Mouse (Mus musculus): ENCODE measurements around the gene Rtp4. TPM values are rescaled to one million over a fixed set of nuclear protein-coding genes. Genes with fewer than 3 reads are reported as not detected.

Gene Rtp4
- polyA plus RNA-seq, 2 experiments = 3.4 to 3.9 TPM

- TF ChIP-seq EP300 (IDR thresholded peaks at IDR 0.05; ENCODE audit: low read depth) (no peak), CTCF (IDR thresholded peaks at IDR 0.05; ENCODE audit: low read depth) (no peak)
- H3K27ac ChIP-seq = no peak overlapping the region
- 58% methylated on average over 5 of the region's 5 CpGs for WGBS (ENCODE audit: insufficient replicate concordance)
- DNase-seq (ENCODE audit: low read depth in 3 of 3, low spot score in 3 of 3) (no peak), ATAC-seq (ENCODE audit: insufficient read depth) (no peak)
- H3K4me1 ChIP-seq (replicated peaks; ENCODE audit: control insufficient read depth in 2 of 2, insufficient read depth in 2 of 2, low read length in 1 of 2) = no peaks in the 10 kb centered on the region
- H3K4me2 ChIP-seq (ENCODE audit: low read depth) = no peak overlapping the region
- H3K9ac ChIP-seq (replicated peaks) = no peak overlapping the region
- no peaks in the 10 kb centered on the region for H3K27me3 ChIP-seq (ENCODE audit: control insufficient read depth, insufficient read depth, low read length)
- no peaks in the 10 kb centered on the region for H3K36me3 ChIP-seq (replicated peaks; ENCODE audit: control insufficient read depth, insufficient read depth, low read depth)
- no peak overlapping the region for H3K4me3 ChIP-seq (ENCODE audit: insufficient read depth in 1 of 2, low read depth in 2 of 2, low read length in 2 of 2)
- no peaks in the 10 kb centered on the region for H3K9me3 ChIP-seq (ENCODE audit: control insufficient read depth, low read length)
Observed at GRCm38 (mm10) chr16:23653028-23653427, 132.9 kb downstream of the Rtp4 start.

DNA sequence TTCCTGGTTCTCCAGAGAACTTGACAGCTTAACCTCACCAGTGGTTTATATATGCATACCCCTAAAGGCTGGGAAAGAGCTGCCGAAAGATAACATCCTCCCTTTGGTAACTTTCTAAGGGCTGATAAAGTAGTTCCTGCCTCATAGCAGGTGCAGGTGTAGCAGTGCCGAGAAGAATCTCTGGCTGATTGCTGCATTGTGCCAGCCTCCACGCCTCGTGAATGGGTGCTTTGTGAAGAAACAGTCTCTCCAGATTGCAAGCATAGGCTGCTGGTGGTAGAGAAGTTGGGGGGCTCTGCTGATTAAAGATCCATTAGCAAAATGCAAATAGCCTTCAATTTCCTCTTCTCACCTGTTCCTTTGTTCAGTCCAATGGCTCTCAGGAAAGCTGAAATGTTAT lies 133.4 kb downstream of the Rtp4 start:
- H3K27me3 ChIP-seq (ENCODE audit: control insufficient read depth, insufficient read depth, low read length) = no peaks in the 10 kb centered on the region
- H3K9me3 ChIP-seq (ENCODE audit: control insufficient read depth, low read length) = no peaks in the 10 kb centered on the region
- no peak overlapping the region for H3K9ac ChIP-seq (replicated peaks)
- H3K27ac ChIP-seq = no peak overlapping the region
- no peaks in the 10 kb centered on the region for H3K4me1 ChIP-seq (replicated peaks; ENCODE audit: control insufficient read depth in 2 of 2, insufficient read depth in 2 of 2, low read length in 1 of 2)
- H3K4me3 ChIP-seq (ENCODE audit: insufficient read depth in 1 of 2, low read depth in 2 of 2, low read length in 2 of 2) = no peak overlapping the region
- no peak for TF ChIP-seq EP300 (IDR thresholded peaks at IDR 0.05; ENCODE audit: low read depth)
- no peak for TF ChIP-seq CTCF (IDR thresholded peaks at IDR 0.05; ENCODE audit: low read depth)
- no peaks in the 10 kb centered on the region for H3K36me3 ChIP-seq (replicated peaks; ENCODE audit: control insufficient read depth, insufficient read depth, low read depth)
- H3K4me2 ChIP-seq (ENCODE audit: low read depth) = no peak overlapping the region
- ATAC-seq (ENCODE audit: insufficient read depth) (no peak), DNase-seq (ENCODE audit: low read depth in 3 of 3, low spot score in 3 of 3) (no peak)
- WGBS (ENCODE audit: insufficient replicate concordance) = 29% methylated on average over 4 of the region's 4 CpGs

DNA sequence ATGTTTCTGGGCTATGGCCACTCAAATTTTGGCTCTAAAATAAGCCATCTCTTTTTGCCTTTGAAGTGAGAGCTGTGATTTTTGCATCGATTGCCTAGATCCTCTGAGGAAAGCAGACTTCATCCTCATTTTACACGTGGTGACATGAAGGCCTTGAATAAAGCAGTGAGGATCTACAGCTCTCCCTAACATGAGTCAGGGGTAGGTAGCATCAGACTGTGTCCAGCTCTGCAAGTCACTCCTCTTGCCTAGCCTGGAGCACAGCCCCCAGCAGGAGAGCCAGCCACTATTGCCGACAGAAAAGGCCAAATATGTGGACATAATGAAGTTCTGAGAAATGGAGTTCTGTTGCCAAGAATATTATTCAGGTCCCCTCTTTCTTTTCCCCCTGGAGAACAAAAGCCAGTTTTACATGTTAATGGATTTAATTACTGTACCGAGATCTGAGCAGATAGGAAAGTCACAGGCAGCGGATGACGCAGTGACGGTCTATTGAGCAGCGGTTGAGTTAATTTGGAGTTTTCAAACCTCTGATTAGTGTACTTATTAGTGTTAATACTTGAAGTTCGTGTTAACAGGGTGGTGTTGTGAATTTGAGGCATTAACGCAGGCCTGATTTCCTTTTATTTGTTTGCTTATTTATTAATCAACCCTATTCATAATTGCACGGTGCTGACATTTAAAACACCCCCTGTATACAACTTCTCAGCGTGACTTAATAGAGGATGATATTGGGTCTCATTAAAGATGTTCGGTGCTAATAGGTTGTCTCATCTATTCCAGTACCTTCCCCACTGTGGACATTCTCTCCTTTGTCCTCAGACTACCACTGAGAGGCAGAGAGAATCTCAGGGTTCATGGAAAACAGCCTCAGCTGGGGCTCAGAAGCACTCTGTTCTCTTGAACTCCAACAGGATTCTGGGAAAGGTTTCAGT lies 139.8 kb downstream of the Rtp4 start:
- Histone ChIP-seq H3K27ac (no peak overlapping the region), H3K9me3 (ENCODE audit: control insufficient read depth, low read length) (no peaks in the 10 kb centered on the region), H3K4me2 (ENCODE audit: low read depth) (no peak overlapping the region), H3K9ac (replicated peaks) (no peak overlapping the region), H3K4me1 (replicated peaks; ENCODE audit: control insufficient read depth in 2 of 2, insufficient read depth in 2 of 2, low read length in 1 of 2) (no peaks in the 10 kb centered on the region), H3K36me3 (replicated peaks; ENCODE audit: control insufficient read depth, insufficient read depth, low read depth) (no peaks in the 10 kb centered on the region), H3K4me3 (ENCODE audit: insufficient read depth in 1 of 2, low read depth in 2 of 2, low read length in 2 of 2) (no peak overlapping the region), H3K27me3 (ENCODE audit: control insufficient read depth, insufficient read depth, low read length) (no peaks in the 10 kb centered on the region)
- ATAC-seq (ENCODE audit: insufficient read depth) (no peak), DNase-seq (ENCODE audit: low read depth in 3 of 3, low spot score in 3 of 3) (no peak)
- TF ChIP-seq CTCF (IDR thresholded peaks at IDR 0.05; ENCODE audit: low read depth) = no peak
- TF ChIP-seq EP300 (IDR thresholded peaks at IDR 0.05; ENCODE audit: low read depth) = no peak
- 69% methylated on average over 13 of the region's 13 CpGs for WGBS (ENCODE audit: insufficient replicate concordance)

Other genes starting within 250 kb of the Rtp4 start
- not detected in 2 replicates for gene Rtp1, start 91.2 kb upstream of the Rtp4 start, polyA plus RNA-seq (2012; rRNA removed)
- not detected in 2 replicates for gene Rtp1, start 91.2 kb upstream of the Rtp4 start, polyA plus RNA-seq (2014; fragmentation: Nextera tagmentation; extraction: Ambion mirVana)
- 11.9 and 12.4 TPM in 2 replicates for gene Masp1, start 524 bp downstream of the Rtp4 start, polyA plus RNA-seq (2012; rRNA removed)
- gene Masp1, start 524 bp downstream of the Rtp4 start, polyA plus RNA-seq (2014; fragmentation: Nextera tagmentation; extraction: Ambion mirVana) = 14.2 and 17.3 TPM in 2 replicates

All from liver, embryonic 14.5 days (tissue).